Mouse (Mus musculus): ENCODE measurements around the gene Akap6. TPM values are rescaled to one million over a fixed set of nuclear protein-coding genes. Genes with fewer than 3 reads are reported as not detected.

The Akap6 gene
- total and polyA plus RNA-seq, 3 experiments: 0.12 to 0.42 (median 0.33) TPM

DNA sequence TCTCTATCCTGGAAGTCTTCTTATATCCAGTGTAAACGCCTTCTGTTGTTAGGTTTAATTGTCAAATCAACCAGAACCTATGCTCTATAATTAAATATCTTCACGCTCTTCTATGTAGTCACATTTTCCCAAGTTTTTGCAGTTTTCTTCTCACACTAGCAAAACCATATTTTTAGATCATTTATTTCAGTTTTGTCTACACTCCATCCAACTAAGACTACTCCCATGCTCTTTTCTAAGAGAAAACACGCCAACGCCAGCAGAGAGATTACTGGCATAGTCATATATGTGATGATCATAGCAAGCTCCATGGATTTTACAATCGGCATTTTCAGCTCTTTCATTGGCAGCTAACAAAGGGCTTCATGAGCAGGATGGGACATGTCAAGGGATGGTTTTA is 341.5 kb downstream of the Akap6 start:
- no peak for TF ChIP-seq KAT2A (IDR thresholded peaks at IDR 0.05; ENCODE audit: insufficient replicate concordance, low read length)
- TF ChIP-seq POLR2AphosphoS2 (IDR thresholded peaks at IDR 0.05; ENCODE audit: low read depth, low read length): no peak
- no peak for TF ChIP-seq ZMIZ1 (IDR thresholded peaks at IDR 0.05; ENCODE audit: low read depth, low read length)
- TF ChIP-seq USF1 (IDR thresholded peaks at IDR 0.05; ENCODE audit: low read depth, low read length): no peak
- no peak for TF ChIP-seq GABPA (IDR thresholded peaks at IDR 0.05; ENCODE audit: insufficient replicate concordance, low read depth, low read length)
- no peak for TF ChIP-seq MAFK (IDR thresholded peaks at IDR 0.05; ENCODE audit: insufficient replicate concordance, low read length)
- no peak for TF ChIP-seq IRF4 (IDR thresholded peaks at IDR 0.05; ENCODE audit: low read depth, low read length)
- no peak for TF ChIP-seq ZC3H11A (IDR thresholded peaks at IDR 0.05; ENCODE audit: low read depth, low read length)
- TF ChIP-seq CHD2 (IDR thresholded peaks at IDR 0.05; ENCODE audit: low read length): no peak
- TF ChIP-seq USF2 (conservative IDR thresholded peaks at IDR 0.05; ENCODE audit: low read depth, low read length): no peak
- no peak for TF ChIP-seq MEF2A (IDR thresholded peaks at IDR 0.05; ENCODE audit: borderline replicate concordance, low read depth, low read length)
- no peak for TF ChIP-seq NRF1 (IDR thresholded peaks at IDR 0.05; ENCODE audit: low read depth, low read length)
- TF ChIP-seq HCFC1 (IDR thresholded peaks at IDR 0.05; ENCODE audit: low read depth, low read length): no peak
- no peak for TF ChIP-seq MAX (IDR thresholded peaks at IDR 0.05; ENCODE audit: low read length)
- Histone ChIP-seq H3K79me2 (replicated peaks; ENCODE audit: control insufficient read depth, extremely low read depth, insufficient read depth, poor library complexity, severe bottlenecking) (no peaks in the 10 kb centered on the region), H3K9me3 (replicated peaks; ENCODE audit: low read length) (no peaks in the 10 kb centered on the region), H3K4me3 (replicated peaks in 1 of 3; ENCODE audit: low read depth in 2 of 3, low read length in 2 of 3, poor library complexity in 1 of 3) (no peak overlapping the region), H3K27me3 (replicated peaks) (no peaks in the 10 kb centered on the region), H3K27ac (ENCODE audit: insufficient read depth, low read depth) (no peak overlapping the region), H3K9ac (ENCODE audit: insufficient read depth, low read depth) (no peak overlapping the region), H3K4me2 (ENCODE audit: insufficient read depth, low read depth, poor library complexity, severe bottlenecking) (no peak overlapping the region), H3K4me1 (ENCODE audit: control insufficient read depth in 1 of 2, insufficient read depth in 2 of 2) (no peaks in the 10 kb centered on the region), H3K36me3 (replicated peaks in 1 of 2; ENCODE audit: control insufficient read depth in 1 of 2, insufficient read depth in 1 of 2, low read length in 1 of 2) (no peaks in the 10 kb centered on the region)
- no peak for DNase-seq (ENCODE audit: extremely low read depth)
- dilution Hi-C loops (cut with MboI; ENCODE audit: extremely low pct_ligation_motif_present, extremely low pct_unique_long_range_greater_than_20kb, low sequenced_read_pairs): no loop called here
- in situ Hi-C loops (cut with MboI; ENCODE audit: low pct_ligation_motif_present, low pct_unique_long_range_greater_than_20kb, low sequenced_read_pairs): loop anchor here (10.0 kb wide), 1 partner anchor 184 kb away; no protein-coding TSS in a partner anchor

DNA sequence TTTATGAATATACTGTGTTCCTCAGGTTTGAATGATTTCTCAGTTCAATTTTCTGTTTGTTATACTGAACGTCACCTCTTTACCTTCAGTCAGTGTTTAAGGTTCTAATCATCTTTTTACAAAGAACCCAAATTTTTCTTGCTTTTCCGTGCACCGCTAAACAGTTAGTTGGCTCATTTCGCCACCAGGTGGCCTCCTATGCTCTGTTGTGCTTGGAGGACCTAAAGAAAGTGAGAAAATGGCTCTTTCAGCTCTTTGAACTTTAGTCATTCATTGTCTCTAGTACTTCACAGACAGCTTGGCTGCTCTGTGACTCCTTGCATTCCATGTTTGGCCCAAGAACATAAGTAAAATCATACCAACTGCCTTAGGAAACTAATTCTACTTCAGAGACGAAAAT is 343.6 kb downstream of the Akap6 start:
- Histone ChIP-seq H3K4me1 (ENCODE audit: control insufficient read depth in 1 of 2, insufficient read depth in 2 of 2) (no peaks in the 10 kb centered on the region), H3K27ac (ENCODE audit: insufficient read depth, low read depth) (no peak overlapping the region), H3K27me3 (replicated peaks) (no peaks in the 10 kb centered on the region), H3K4me3 (replicated peaks in 1 of 3; ENCODE audit: low read depth in 2 of 3, low read length in 2 of 3, poor library complexity in 1 of 3) (no peak overlapping the region), H3K9me3 (replicated peaks; ENCODE audit: low read length) (no peaks in the 10 kb centered on the region), H3K4me2 (ENCODE audit: insufficient read depth, low read depth, poor library complexity, severe bottlenecking) (no peak overlapping the region; the same call in 1 of the 2 replicates), H3K79me2 (replicated peaks; ENCODE audit: control insufficient read depth, extremely low read depth, insufficient read depth, poor library complexity, severe bottlenecking) (no peaks in the 10 kb centered on the region), H3K9ac (ENCODE audit: insufficient read depth, low read depth) (no peak overlapping the region), H3K36me3 (replicated peaks in 1 of 2; ENCODE audit: control insufficient read depth in 1 of 2, insufficient read depth in 1 of 2, low read length in 1 of 2) (no peaks in the 10 kb centered on the region)
- TF ChIP-seq BHLHE40 (IDR thresholded peaks at IDR 0.05; ENCODE audit: low read depth, low read length) (no peak), RAD21 (IDR thresholded peaks at IDR 0.05; ENCODE audit: low read depth, low read length) (peak; percentile 91), SMC3 (IDR thresholded peaks at IDR 0.05; ENCODE audit: low read depth, low read length) (peak; percentile 95), CTCF (conservative IDR thresholded peaks at IDR 0.05 in 1 of 2, IDR thresholded peaks at IDR 0.05 in 1 of 2; ENCODE audit: low read depth in 2 of 2, low read length in 2 of 2) (peak; percentile 20 to 86; a peak in 2 of 4 replicates), ZC3H11A (IDR thresholded peaks at IDR 0.05; ENCODE audit: low read depth, low read length) (peak; percentile 77), PAX5 (IDR thresholded peaks at IDR 0.05; ENCODE audit: low read length) (no peak)
- dilution Hi-C loops (cut with MboI; ENCODE audit: extremely low pct_ligation_motif_present, extremely low pct_unique_long_range_greater_than_20kb, low sequenced_read_pairs): no loop called here
- in situ Hi-C loops (cut with MboI; ENCODE audit: low pct_ligation_motif_present, low pct_unique_long_range_greater_than_20kb, low sequenced_read_pairs): loop anchor here (10.0 kb wide), 1 partner anchor 182 kb away; no protein-coding TSS in a partner anchor
- peak; percentile 65 for DNase-seq (ENCODE audit: extremely low read depth)
